Mouse (Mus musculus) lung, adult 2 months (tissue): ENCODE data around the gene 1700123O20Rik. TPM values are rescaled to one million over a fixed set of nuclear protein-coding genes. Genes with fewer than 3 reads are reported as not detected.

ENCODE experiments used
- DNase-seq: peaks from one replicate; pipeline ENCODE4 v3.0.0; 2022
- H3K4me1 ChIP-seq: fragments of 200-500 bp; 2 replicates; pipeline ENCODE4 v1.6.1; 2011; ENCODE audit warnings: low read length; ENCODE audit not compliant: control insufficient read depth, insufficient read depth
- H3K4me3 ChIP-seq: fragments of 200-500 bp; replicated peaks from 2 replicates; pipeline ENCODE3; 2011; ENCODE audit warnings: low read depth, mild to moderate bottlenecking, control low read depth, low read length; ENCODE audit errors: extremely low read depth
- CTCF ChIP-seq: fragments of 200-500 bp; IDR thresholded peaks from 2 replicates; pipeline ENCODE4 v1.5.1; 2011; ENCODE audit warnings: mild to moderate bottlenecking, low read length, control low read depth; ENCODE audit not compliant: insufficient read depth
- POLR2A ChIP-seq: fragments of 200-500 bp; IDR thresholded peaks from 2 replicates; pipeline ENCODE4 v1.6.1; 2011; ENCODE audit warnings: low read depth, mild to moderate bottlenecking, control low read depth, low read length, borderline replicate concordance; ENCODE audit errors: extremely low read depth
- WGBS: fragments of 180-500 bp; shearing (Covaris S2); methylation state at CpG from one replicate; pipeline ENCODE4 v1.1.7; 2018; 5-methylcytosine and 5-hydroxymethylcytosine counted together
- polyA plus RNA-seq: library from polyadenylated mRNA; depleted of rRNA; stranded (reverse); fragments of >200 nt; gene quantifications from 2 replicates; pipeline ENCODE4 v1.2.3, GENCODE M21; 2012

The 1700123O20Rik gene
- polyA plus RNA-seq, 1 experiment, result 49.8 TPM

DNA sequence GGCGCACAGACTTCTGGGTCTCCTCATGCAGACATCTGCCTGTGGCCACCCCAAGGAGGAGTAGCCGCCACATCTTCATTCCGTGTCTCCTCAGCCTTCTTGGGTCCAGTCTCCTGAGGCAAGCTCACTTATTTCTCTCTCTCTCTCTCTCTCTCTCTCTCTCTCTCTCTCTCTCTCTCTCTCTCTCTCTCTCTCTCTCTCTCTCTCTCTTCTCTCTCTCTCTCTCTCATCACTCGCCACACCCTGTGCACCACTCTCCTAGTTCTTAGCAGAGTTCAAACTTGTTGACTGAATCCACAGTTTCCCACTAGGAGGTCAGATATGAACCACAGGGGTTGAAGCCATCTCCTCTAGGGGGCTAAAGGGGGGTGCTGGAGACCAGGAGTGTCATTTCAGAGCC is 12.7 kb downstream of the 1700123O20Rik start, which contains the start of gene Gm29776:
TSS of gene Gm29776 (minus strand) at position 101 of the 400 bp plus-strand sequence.
- WGBS, result 59% methylated on average over 4 of the region's 4 CpGs
- TF ChIP-seq CTCF, result no peak
- no peak within 1 kb of the TSS for H3K4me3 ChIP-seq
- no peaks in the 10 kb centered on the region for H3K4me1 ChIP-seq
- no peak for DNase-seq

DNA sequence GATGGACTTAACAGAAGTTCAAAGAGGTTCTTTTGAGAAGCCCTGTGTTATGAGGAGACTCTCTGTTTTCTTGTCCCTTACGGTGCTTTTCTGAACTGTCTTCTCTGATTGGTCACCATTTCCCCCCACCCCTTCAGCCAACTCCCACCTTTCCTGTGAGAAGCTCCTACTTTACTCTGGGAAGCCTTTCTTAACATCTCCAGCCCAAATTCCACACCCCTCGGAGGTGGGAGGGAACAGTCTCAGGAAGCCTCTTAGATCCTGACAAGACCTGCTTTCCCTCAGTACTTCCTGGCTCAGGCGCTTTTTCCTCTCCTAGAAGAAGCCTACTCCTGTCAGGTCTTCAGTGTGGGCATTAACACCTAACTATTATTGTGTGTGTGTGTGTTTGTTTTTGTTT is 13.6 kb downstream of the 1700123O20Rik start:
- no peak for DNase-seq
- WGBS, result 40% methylated on average over 3 of the region's 3 CpGs
- Histone ChIP-seq H3K4me3 (no peak overlapping the region), H3K4me1 (no peaks in the 10 kb centered on the region)
- TF ChIP-seq CTCF (no peak), POLR2A (no peak)

DNA sequence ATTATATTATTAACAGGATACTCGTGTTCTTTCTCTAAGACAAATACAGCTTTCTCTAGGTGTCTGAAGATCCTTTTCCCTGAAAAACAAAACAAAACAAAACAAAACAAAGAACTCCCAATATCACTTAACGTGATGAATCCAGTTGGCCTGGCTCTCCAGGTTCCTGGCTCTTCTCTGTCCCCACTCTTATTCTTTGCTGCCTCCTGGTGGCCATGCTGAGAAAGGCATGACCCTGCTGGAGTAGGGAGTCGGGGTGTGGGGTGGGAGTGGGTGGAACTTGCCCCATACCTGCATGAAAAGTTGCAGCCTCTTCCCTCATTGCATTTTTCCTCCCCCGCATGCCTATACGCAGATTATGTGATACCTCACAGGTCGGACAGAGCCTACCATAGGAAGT is 15.3 kb downstream of the 1700123O20Rik start:
- TF ChIP-seq POLR2A, result no peak
- peak; percentile 97 for TF ChIP-seq CTCF
- Histone ChIP-seq H3K4me3 (no peak overlapping the region), H3K4me1 (no peaks in the 10 kb centered on the region)
- WGBS, result 6% methylated on average over 6 of the region's 6 CpGs
- DNase-seq, result peak; percentile 83

DNA sequence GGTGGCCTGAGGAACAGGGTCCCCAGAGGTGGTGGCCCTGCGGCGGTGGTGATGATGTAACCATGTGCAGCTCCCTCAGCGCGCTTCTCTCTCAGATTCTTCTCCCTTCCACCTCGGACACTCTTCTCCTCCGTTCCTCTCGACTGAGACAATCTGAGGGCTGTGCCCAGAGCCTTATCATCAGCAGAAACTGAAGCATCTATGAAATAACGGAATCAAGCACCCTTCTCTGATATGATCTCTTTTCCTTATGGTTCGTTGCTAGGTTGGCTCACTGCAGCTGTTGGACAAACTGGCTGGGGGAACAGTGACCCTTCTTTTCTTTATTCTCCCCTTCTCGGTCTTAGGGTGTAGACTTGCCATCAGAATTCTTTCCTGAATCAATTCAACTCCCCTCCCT is 17.2 kb downstream of the 1700123O20Rik start:
- no peak for TF ChIP-seq CTCF
- TF ChIP-seq POLR2A, result no peak
- Histone ChIP-seq H3K4me3 (no peak overlapping the region), H3K4me1 (no peaks in the 10 kb centered on the region)
- 46% methylated on average over 10 of the region's 10 CpGs for WGBS
- no peak for DNase-seq

DNA sequence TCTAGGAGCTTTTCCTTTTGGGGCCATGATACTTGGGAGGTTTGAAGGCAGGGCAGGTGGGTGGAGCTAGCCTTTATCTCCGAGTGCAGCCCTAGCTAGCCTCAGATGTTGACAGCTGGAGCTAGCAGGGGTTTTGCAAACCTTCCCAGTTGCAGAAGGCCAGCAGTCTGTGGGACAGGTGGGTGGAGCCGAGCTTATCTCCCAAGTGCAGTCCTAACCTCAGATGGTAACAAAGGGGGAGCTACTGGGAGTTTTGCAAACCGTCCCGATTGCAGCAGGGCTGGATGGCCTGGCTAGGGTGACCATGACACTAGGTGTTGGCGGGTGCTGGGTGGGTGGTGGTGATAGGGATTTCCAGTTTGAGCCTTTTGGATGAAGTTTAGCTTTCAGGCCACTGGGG is 19.8 kb downstream of the 1700123O20Rik start:
- no peak for TF ChIP-seq POLR2A
- TF ChIP-seq CTCF, result no peak
- 31% methylated on average over 5 of the region's 5 CpGs for WGBS

DNA sequence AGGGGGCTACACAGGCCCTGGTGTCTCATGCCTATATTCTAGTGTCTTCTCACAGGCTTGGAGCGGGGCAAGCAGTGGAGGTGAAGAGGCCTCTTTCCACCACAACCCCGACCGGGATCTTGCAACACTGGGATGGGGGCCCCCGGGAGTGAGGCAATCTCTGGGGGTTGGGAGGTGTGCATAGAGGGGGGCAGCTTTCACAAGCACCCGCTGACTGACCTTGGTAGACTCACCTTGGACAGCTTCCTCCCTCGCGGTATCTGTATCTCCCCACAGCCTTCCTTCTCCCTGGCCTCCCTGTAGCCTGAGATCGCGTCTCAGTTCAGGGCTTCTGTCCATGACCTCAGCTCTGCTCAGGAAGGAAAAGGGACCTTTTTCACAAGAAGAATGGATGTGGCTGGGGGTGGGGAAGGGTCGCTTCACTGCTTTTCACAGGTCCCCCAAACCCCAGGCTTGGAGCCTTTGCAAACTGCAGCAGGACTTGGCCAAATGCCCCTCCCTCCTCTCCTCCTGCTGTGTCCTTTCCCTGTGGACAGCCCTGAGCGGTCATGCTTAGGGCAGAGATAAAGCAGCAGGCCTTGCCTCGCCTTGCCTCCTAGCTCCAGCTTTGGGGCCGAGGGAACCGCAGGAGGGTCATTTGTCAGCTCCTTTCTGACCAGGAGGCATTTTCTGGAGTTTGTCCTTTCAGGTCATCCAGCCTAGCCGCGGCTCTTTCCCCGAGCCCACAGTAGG is 20.7 kb downstream of the 1700123O20Rik start:
- TF ChIP-seq CTCF, result no peak
- TF ChIP-seq POLR2A, result no peak
- Histone ChIP-seq H3K4me3 (no peak overlapping the region), H3K4me1 (no peaks in the 10 kb centered on the region)
- DNase-seq, result no peak
- 51% methylated on average over 17 of the region's 17 CpGs for WGBS

More for the DNA sequence above, 19.8 kb downstream of the 1700123O20Rik start:
- Histone ChIP-seq H3K4me1 (no peaks in the 10 kb centered on the region), H3K4me3 (no peak overlapping the region)
- no peak for DNase-seq

DNA sequence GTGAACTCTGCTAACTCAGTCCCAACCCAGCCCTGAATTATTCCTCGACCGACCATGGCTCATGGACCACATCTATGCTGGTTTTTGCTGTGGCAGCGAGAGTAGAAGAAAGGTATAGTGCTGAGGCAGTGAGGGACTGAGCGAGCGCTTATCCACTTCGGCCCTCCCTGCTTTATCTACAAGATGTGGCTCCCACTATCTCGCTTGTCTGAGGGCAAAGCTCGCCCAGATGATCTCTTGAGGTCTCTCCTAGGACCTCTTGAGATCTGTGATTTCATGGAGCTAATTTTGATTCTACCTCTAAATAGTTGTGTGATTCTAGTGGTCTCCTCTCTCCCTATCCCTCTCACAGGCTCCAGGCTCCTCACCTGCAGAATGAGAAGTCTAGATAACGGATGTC is 23.0 kb downstream of the 1700123O20Rik start:
- WGBS, result 85% methylated on average over 9 of the region's 9 CpGs
- TF ChIP-seq POLR2A (no peak), CTCF (no peak)
- no peak for DNase-seq

DNA sequence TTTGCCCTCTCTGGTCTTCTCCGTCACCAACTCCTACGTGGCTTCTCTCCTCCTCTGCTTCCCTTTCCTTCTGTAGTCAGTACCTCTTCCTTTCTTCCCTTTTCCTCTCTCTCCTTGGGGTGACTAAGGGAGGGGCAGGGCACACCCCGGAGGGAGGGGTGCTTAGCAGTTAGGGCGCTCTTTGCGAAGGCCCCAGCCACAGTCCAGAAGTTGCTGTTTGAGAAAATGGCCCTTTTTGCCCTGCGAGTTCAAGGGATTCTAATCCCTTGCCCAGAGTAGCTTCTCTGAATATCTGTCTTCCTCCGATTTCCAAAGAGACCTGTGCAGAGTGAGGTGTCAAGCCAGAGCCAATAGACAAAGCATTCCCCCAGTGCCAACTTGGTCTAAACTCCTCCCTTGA is 26.1 kb downstream of the 1700123O20Rik start, which contains the start of gene Cebpe:
TSS of gene Cebpe (minus strand) at position 101 of the 400 bp plus-strand sequence.
- no peak within 1 kb of the TSS for H3K4me3 ChIP-seq
- DNase-seq, result no peak
- no peaks in the 10 kb centered on the region; the same call in 1 of the 2 replicates for H3K4me1 ChIP-seq
- WGBS, result 71% methylated on average over 7 of the region's 7 CpGs
- TF ChIP-seq POLR2A (no peak), CTCF (no peak)

More for the DNA sequence above, 23.0 kb downstream of the 1700123O20Rik start:
- Histone ChIP-seq H3K4me1 (no peaks in the 10 kb centered on the region), H3K4me3 (no peak overlapping the region)

DNA sequence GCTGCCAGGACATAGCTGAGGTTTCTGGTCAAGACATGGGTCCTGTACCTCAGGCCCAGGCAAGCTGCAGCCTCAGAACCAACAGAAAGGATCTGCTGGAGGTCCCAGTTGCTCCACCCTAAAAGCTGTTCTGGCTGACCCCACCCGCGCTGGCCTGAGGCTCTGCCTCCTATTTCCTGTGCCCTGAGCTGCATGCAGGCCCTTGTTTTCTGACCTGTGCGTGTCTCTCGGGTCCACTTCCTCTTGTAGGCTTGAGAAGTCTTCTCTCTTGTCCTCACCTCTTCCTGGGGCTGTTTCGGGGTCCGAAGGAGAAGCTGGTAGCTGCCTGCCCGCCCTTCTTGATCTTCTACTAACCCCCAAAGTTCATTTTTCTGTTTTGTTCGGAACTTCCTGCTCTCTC is 26.8 kb downstream of the 1700123O20Rik start:
- peak; percentile 7 for DNase-seq
- Histone ChIP-seq H3K4me1 (no peaks in the 10 kb centered on the region; the same call in 1 of the 2 replicates), H3K4me3 (no peak overlapping the region)
- no peak for TF ChIP-seq POLR2A
- no peak for TF ChIP-seq CTCF
- WGBS, result 36% methylated on average over 8 of the region's 8 CpGs

DNA sequence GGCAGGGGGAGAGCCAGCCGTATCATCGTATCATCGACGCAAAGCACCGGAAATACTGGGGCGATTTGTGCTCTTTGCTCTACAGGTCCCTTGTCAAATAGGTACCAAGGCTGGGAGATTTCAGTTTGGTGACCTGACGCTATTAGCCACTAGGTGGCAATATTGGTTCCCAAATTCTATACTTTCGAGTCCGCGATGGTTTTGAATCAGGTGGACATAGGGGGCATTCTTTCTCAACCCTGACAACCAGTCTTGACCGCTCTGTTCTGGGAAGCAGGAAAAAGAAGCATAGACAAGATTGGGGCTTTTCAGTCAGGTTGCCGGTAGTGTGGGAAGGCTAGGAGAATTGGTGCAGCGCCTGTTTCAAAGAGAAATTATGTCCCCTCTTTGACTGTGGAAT is 28.1 kb downstream of the 1700123O20Rik start:
- Histone ChIP-seq H3K4me3 (peak overlapping the region; percentile 50), H3K4me1 (no peaks in the 10 kb centered on the region; the same call in 1 of the 2 replicates)
- peak; percentile 58 for DNase-seq
- TF ChIP-seq POLR2A, result no peak
- 0 out of 2 replicates have a peak, but pooled peaks have one; percentile 15 for TF ChIP-seq CTCF
- WGBS, result 1% methylated on average over 13 of the region's 13 CpGs
